Mouse (Mus musculus): ENCODE results near the gene Gm49322.
"Not testable (repeated sequence)": the region's sequence is repeated elsewhere in the genome, so short reads cannot be mapped to it uniquely, and the experiment has no call there.

Gm49322 gene

DNA sequence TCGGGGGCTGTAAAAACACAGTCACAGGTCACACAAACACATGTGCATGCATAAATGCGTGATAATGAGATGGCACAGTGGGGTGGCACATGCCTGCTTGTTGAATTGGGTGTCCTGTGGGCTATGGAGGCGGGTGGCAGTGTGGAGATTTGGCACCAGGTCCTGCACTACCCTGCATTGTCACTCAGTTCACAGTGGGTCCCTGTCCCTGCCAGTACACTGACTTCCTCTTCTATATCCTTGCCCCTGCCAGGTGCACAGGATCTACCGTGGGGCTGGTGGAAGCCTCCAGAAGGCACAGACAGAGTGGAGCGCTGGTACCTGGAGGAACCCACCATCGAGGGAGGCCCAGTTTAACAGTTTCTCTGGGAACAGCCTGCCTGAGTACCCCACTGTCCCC lies 8.5 kb downstream of the Gm49322 start:
- DNase-seq = no peak

DNA sequence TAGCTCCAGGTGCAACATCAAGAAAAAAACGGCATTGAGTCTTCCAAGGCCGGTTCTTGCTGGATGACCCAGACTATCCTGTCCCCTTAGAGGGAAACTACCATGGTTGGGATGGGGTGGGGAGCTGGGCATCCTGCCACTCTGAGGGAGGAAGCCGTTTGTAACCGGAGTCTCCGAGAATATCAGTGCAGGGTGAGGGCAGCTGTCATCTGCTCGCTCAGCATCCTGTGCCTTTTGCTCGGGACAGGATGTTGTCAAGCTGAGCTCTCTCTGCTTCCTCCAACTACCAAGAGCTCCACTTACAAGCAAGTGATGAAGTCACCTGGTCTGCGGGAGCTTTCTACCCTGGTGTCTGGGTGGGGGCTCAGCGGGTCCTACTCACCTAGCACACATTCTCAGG lies 12.4 kb downstream of the Gm49322 start:
- DNase-seq = peak; percentile 79

DNA sequence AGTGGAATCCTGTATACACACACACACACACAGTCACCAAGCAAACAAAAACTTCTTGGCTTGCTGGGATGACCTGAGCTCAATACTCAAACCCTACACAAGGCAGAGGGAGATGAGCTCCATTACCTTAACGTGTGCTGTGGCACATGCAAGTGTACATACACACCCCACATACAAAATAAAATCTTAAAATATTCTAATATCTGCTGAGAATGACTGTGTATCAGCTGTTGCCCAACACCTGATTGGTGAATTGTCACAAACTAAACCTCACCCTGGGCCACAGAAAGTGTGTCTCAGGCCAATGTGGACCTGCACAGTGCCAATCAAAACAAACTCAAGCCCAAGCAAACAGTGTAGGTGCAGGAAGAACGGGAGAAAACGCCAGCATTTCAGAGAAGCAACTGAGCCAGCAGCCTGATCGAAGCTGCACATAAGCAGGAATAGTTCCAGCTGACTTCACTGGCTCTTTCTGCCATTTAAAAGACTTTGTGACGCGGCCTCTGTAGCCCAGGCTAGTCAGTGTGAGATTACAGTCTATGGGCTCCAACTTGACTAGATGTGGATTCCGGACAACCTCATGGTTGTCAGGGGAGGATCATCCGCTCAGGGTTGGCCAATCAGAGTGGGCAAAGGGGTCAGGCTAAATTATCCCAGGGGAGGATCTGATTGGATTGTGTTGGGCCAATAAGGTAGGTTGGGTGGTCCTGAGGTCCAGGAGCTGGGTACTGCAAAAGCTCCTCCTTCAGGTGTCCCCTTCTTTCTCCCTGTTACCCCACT lies 13.8 kb downstream of the Gm49322 start:
- no peak for DNase-seq

DNA sequence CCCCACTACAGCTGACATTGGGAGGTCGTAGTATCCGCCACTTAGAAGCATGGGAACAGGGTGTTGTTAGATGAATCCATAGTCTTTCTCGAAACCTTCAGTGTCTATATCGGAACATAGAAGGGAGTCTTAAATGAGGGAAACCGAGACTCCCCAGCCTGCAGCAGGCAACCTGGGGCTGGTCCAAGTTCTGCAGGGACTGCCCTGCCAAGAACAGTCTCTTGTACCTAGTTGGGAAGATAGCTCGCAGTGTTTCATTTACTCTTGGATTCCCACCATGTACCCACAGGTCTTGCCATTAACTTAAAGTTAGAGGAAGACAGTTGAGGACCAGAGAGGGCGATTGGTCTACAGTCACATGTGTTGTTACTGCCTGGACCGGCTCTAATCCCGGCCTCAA lies 14.5 kb downstream of the Gm49322 start:
- DNase-seq = no peak

DNA sequence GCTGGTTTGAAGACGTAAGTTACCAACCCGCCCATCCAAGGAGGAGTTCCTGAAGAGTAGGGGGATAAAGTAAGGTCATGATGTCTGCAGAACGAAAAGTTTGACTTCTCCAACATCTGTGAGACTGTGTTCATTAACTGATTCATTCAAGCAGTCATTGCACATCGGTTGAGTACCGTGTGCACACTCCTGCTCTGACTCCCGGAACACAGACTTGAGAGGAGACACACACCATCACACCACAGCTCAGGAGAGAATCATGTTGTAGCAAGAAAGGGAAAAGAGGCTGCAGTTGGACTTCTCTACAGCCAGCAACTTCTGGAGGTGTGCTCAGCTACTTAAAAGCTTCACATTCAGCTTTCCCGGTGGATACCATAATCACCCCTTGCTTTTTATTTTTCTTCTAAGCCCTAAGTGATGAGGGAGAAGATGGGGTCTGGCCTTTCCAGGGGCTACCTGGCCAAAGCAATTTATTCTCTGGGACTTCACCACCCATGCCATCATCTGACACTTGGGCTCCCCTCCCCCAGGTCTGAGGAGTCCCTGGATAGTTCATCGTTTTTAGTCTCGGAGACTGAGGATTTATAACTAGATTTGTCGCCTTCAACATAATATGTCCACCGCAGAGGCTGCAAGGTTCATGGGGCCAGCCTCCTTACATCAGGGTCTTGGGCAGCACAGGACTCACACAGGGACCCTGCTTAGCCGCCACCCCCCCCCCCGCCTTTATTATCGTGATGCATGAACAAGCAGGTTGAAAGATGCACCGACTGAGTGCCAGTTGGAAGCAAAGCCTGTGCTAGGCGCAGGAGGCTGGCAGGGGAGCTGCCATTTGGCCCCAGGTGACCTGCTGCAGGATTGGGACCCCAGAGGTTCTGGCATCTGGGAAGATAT lies 15.2 kb downstream of the Gm49322 start:
- DNase-seq = no peak

DNA sequence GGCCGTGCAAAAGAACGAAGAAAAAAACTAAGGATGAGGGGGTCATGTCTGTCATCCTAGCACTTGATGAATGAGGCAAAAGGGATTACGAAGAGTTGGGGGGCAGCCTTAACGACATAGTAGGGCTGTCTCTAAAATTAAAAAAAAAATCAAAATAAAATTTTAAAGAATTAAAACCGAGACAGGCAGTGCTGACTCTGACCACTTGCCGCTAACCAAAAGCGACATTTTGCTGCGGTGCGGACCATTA lies 15.8 kb downstream of the Gm49322 start:
- DNase-seq = no peak

DNA sequence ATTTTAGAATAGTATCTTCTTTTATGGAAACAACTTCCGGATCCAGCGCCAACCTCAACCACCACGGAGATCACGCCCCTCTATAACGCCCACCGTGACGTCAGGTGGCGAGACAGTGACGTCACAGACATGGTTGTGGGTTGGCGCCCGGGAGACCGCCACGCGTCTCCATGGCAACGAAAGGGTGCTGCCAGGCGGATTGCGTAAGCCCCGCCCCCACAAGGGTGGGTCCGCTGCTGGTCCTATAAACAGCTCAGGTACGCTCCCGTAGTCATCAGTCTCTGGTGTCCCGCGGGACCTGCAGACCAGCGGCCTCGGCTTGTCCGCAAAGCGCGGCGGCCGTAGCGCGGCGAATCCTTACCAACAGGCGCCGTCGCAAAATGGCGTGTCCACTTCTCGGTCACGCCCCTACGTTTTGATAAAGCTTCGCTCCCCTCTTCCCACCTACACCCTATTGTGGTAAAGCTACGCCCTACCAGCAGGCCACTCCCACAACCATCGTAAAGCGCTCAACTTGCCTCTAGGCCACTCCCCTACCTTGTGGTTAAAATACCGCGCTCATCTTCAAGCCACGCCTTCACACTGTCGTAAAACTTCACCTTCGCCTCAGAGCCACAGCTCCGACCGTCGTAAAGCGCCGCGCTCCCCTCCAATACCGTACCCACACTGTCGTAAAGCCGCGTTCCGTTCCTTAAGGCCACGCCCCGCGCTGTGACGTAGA lies 16.3 kb downstream of the Gm49322 start:
- peak; percentile 100 for DNase-seq

DNA sequence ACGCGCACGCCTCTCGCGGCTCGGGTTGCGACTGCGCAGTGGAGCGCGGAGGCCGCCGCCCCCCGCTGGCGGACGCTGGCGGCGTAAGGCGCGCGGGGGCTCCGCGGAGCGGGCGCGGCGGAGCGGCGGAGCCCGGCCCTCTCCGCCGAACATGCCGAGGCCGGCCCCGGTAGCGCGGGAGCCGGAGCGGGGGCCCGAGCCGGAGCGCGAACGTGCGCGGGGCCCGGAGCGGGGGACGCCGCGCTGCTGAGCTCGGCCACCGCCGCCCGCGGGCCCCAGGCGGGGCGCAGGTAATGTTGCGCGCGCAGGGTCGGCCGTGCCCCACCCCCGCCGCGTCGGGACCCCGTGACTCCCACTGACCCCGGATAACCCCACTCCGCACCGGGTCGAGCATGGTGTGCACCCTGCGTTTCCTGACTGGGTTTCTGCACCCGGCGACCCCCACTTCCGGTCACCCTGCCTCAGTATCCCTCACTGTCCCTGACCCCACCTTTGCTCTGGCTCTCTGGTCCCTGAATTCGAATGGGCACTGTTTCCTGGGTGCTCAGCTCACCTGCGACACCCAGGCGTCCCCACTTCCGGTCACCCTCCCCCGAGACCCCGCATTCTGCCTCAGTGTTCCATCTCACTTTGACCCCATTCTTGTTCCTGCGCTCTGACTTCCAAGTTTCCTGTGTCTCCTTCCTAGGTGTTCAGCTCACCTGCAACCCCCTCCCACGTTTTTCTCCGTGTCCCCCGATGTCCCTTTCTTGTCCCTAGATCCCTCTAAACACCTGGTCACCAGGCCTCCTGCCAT lies 17.0 kb downstream of the Gm49322 start, which contains the start of gene Csnk1g2:
TSS of gene Csnk1g2 (plus strand) at position 178 of the 796 bp plus-strand sequence.
- DNase-seq = peak; percentile 73

DNA sequence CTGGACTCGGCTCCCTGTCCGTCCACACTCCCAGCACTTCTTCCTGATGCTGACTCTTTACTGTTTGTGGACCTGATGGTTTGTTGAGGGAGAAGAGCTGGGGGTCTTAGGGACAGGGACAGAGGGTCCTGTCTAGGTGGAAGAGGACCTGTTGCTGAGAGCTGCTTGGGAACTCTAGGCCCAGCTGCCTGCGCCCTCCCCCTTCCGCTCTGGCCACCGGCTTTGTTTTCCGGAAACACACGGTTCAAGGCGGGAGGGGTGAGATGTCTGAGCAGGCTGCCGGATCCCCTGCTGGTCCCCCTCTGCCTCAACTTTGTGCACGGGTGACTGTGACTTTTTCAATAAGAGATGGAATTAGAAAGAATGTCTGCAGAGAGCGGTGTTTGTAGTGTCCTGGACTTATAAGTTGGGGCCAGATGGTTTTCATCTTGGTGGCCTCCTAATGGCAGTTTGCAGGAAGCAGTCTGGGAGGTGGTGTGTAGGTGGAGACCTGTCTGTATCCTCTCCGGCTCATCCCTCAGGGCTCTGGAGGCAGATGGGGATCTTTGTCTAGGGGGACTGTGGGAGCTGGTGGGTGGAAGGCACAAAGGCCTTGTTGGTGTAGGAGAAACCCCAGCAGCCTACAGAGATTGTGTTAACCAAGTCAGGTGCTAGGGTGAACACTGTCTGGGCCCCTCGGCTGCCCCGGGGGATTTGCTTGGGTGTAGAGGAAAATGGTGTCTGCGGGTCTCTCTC lies 17.8 kb downstream of the Gm49322 start:
- peak; percentile 81 for DNase-seq

DNA sequence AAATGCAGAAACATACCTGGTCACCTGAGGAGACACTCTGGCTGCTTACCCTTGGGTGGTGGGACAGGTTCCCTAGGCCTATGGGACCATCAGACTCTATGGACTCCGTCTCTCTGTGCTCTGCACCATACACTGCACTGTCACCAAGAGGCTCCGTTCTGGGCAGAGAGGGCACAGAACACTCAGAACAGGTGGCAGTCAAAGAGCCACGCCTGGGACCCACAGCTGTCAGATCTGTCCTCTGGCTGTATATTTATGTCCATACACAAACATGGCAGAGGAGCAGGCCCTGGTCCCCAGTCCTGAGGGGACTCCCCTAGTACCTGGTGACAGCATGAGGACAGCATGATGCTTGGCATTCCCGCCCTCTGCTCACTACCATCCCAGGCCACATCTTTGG lies 19.9 kb downstream of the Gm49322 start:
- DNase-seq = no peak

DNA sequence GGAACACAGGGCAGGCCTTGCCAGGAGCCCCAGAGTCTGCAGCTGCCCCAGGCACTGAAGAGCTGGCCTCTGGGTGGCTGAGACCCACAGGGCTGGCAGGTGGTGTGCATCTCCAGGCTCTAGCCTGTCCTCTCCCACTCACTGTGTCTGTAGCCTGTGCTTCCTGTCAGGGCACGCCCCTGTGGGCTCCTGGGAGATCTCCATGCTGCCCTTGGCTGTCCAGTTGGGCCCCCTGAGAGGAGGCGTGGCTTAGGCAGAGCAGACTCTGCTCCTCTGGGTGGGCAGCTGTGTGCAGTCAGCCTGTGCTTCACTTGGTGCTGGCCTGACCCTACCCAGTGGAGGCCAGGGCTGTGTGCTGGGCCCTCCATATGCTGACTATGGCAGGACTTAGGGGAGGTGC lies 21.9 kb downstream of the Gm49322 start:
- DNase-seq = peak; percentile 70

DNA sequence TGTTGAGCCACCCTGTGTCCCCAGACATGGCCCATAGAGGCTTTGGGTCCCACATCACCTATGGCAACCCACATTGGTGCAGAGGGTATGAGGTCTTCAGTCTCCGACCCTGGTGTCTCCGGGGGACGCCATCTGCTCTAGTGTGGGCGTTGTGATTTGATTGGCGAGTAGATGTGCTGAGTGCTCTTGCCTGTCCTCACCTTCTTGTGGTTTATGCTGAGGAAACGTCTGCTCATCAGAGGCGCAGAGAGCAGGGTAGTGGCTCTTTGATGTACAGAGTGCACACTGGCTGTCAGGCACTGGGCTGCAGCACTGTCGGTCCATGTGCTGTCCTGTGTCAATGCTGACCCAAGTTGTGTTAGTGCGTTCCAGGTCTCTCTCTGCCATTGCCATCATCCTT lies 23.1 kb downstream of the Gm49322 start:
- no peak for DNase-seq

DNA sequence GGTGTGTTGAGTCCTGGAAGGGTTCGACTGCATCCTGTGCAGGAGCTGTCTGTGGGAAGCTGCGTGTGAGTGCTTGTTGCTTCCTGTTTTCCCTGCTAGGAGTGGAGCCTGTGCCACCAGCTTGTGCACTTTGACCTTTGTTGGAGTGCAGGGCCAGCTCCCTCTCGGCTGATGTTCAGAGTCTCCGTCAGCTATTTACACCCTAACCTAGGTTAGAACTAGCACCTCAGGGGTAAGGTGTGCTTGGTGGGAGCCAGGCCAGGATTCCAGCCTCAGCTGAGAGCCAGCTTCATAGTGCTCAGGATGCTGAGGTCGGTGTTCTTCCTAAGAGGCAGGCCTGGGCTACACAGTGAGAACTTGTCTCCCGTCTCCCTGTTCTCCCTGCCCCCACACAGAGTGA lies 29.5 kb downstream of the Gm49322 start:
- DNase-seq = peak; percentile 58

DNA sequence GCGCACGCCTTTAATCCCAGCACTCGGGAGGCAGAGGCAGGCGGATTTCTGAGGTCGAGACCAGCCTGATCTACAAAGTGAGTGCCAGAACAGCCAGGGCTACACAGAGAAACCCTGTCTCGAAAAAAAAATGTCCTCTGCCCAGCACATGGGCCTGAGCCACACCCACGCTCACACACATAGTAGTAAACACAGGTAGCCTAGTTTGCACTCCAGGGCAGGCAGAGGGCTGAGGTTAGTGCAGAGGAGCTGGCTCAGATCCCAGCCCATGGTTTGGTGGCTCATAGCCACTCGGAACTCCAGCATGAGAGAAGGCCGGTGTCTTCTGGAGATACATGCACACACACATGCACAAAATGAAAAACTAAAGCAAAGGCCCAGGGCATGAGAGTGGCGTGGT lies 41.1 kb downstream of the Gm49322 start:
- DNase-seq = no peak

DNA sequence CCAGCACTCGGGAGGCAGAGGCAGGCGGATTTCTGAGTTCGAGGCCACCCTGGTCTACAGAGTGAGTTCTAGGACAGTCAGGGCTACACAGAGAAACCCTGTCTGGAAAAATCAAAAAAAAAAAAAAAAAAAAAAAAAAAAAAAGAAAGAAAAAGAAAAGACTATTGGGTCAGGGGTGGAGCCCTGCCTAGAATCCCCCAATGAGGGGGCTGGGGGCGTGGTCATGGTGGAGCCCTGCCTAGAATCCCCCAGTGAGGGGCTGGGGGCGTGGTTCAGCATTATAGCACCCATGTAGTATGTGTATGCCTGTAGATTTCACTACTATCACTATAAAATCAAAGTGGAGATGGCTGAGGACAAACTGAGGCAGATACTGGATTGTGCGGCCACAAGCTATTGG lies 44.1 kb downstream of the Gm49322 start:
- not testable (repeated sequence) for DNase-seq

DNA sequence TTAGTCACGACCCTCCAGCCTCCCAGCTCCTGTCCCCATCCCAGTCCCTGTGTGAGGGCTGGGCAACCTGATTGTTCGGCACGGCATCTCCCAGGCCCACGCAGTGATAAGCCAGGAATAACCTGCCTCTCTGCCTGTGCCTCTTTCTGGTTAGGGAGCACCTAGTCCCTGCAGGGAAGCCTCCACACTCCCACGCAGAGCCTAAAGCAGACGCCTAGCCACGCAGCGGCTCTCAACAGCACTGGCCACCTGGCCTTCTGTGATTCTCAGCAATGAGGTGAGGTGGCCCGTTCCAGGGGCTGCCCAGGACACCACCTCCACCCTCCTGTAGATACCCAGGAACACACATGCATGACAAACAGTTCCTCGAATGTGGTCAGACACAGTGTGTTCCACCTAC lies 44.6 kb downstream of the Gm49322 start:
- DNase-seq = no peak

DNA sequence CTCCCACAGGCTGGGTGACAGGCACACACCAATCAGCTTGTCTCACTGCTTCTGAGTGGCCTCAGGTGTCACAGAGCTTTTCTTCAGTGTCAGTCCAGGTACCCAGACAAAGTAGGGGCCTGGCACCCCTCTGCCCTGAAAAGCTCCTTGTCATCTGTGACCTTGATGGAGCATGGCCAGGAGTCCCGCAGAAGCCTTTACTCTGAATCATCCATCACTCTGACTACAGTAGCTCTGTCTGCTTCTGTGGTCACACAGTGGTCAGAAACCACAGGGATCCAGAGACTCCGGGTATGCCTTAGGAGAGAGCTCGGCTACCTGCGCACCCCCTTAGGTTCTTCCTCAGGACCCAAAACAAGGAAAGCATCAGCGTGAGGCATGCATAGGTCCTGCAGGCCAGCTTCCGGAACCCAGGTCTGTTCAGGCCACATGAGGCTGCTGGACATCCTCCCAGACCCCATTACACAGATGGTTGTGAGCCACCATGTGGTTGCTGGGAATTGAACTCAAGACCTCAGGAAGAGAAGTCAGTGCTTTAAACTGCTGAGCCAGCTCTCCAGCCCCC lies 47.4 kb downstream of the Gm49322 start:
- DNase-seq = no peak

DNA sequence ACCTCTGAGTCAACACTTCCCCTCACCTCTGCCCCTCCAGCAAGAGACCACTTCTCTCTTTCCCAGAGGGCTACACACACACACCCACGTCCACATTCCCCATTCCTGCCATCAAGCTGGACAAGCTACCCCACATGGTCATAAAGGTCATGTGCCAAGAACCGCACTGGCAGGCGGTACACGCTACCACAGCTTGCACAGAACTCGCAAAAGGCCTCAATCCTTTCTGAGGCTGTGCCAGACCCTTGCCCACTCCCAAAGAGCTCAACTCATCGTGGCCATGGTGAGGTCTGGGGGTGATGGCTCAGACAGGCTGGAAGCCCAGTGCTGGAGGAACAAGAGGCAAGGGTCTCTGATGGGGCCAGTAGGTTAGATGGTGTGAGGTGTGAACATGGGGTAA lies 49.0 kb downstream of the Gm49322 start:
- DNase-seq = no peak

DNA sequence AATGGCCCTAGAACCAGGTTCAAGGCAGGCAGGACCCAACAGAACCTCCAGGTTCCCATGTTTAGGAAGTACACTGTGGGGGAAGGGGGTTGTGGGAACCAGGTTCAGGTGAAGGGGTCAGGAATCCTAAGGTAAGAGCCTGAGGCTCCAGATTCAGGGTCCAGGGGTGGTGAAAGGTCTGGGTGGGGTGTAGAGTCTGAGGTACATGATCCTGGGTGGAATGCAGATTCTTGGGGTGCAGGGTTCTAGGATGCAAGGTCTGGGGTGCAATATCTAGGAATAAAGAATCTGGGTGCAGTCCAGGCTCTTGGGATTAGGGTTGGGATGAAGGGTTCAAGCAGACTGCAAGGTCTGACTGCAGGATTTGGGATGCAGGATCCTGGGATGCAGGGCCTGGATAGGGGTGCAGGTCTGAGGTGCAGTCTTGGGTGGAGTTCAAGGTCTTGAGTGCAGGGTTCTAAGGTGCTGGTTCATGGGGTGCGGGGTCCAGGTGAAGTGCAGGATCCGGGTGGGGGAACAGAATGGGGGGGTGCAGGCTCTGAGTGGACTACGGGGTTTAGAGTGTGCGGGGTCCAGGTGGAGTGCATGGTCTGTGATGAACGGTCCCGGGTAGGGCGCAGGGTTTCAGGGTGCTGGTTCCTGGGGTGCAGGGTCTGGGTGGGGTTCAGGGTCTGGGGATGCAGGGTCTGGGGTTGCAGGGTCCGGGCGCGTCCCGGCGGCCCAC lies 49.7 kb downstream of the Gm49322 start:
- DNase-seq = no peak

DNA sequence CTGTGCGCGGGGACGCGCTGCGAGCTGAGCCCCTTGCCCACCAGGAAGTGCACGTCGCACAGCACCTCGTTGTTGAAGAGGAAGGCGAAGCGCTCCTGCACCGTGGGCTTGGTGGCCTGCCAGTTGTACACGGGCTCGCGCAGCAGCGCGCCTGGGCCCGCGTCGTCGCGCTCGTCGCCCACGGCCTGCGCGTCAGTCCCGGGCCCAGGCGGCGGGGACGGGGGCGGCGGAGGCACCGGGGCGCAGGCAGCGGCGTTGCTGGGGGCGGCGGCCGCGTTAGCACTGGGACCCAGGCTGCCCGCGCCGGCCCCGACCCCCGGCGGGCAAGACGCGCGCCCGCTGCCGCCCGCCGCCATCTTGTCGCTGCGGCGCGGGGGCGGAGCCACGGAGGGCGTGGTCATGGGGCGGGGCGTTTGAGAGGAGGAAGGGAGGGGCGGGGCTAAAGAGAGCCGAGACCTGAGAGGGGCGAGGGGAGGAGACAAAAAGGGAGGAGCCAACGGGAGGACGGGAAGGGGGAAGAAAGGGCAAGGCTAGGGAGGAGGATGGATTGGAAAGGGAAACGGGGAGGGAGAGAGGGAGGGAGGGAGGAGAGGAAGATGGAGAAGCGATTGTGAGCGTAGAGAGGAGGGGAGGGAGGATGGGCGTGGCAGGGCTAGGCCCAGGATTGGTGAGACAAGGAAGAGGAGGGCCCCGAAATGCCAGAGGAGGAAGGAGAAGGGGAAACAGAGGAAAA lies 50.5 kb downstream of the Gm49322 start:
- peak; percentile 98 for DNase-seq
